Mouse (Mus musculus) lung, adult 2 months (tissue): ENCODE results near the gene Myo1b.

Source experiments
- CTCF ChIP-seq: fragments of 200-500 bp; IDR thresholded peaks from 2 replicates; pipeline ENCODE4 v1.5.1; 2011; ENCODE audit warnings: mild to moderate bottlenecking, low read length, control low read depth; ENCODE audit not compliant: insufficient read depth
- POLR2A ChIP-seq: fragments of 200-500 bp; IDR thresholded peaks from 2 replicates; pipeline ENCODE4 v1.6.1; 2011; ENCODE audit warnings: low read depth, mild to moderate bottlenecking, control low read depth, low read length, borderline replicate concordance; ENCODE audit errors: extremely low read depth

GRCm38 (mm10) chr1:51789269-51789668 lies 126.6 kb downstream of the Myo1b start:
- no peak for TF ChIP-seq CTCF
- no peak for TF ChIP-seq POLR2A
